Mouse (Mus musculus) hindbrain, embryonic 14.5 days (tissue): ENCODE results near the gene Angptl1. TPM values are rescaled to one million over a fixed set of nuclear protein-coding genes. Genes with fewer than 3 reads are reported as not detected.

Experiments used
- ATAC-seq: fragments of 200-750 bp; cut with Nextera tagmentation; 2 replicates; pipeline ENCODE4 v1.8.0; 2017; ENCODE audit warnings: moderate number of reproducible peaks, mild to moderate bottlenecking, moderate TSS enrichment, moderate library complexity; ENCODE audit not compliant: low FRiP score
- DNase-seq: peaks from one replicate; pipeline ENCODE4 v3.0.0-alpha.2; 2015; ENCODE audit warnings: low spot score
- H3K27ac ChIP-seq: fragments of 300-500 bp; sonication (generic); 2 replicates; pipeline ENCODE4 v1.5.1; 2014; ENCODE audit warnings: mild to moderate bottlenecking, moderate library complexity
- H3K27me3 ChIP-seq: fragments of 300-500 bp; sonication (generic); 2 replicates; pipeline ENCODE4 v1.6.1; 2014; ENCODE audit warnings: mild to moderate bottlenecking, low read length, mixed read lengths; ENCODE audit not compliant: control insufficient read depth, insufficient read depth
- H3K36me3 ChIP-seq: fragments of 300-500 bp; sonication (generic); replicated peaks from 2 replicates; pipeline ENCODE4 v1.6.1; 2014; ENCODE audit not compliant: control insufficient read depth, insufficient read depth
- H3K4me1 ChIP-seq: fragments of 300-500 bp; sonication (generic); replicated peaks from 2 replicates; pipeline ENCODE4 v1.6.1; 2014; ENCODE audit warnings: antibody characterized with exemption, low read length, mixed read lengths; ENCODE audit not compliant: control insufficient read depth, insufficient read depth
- H3K4me2 ChIP-seq: fragments of 300-500 bp; sonication (generic); replicated peaks from 2 replicates; pipeline ENCODE4 v1.6.1; 2014; ENCODE audit warnings: mild to moderate bottlenecking, moderate library complexity
- H3K4me3 ChIP-seq: fragments of 300-500 bp; sonication (generic); replicated peaks from 2 replicates; pipeline ENCODE4 v1.5.1; 2014; ENCODE audit warnings: mild to moderate bottlenecking, low read length
- H3K9ac ChIP-seq: fragments of 300-500 bp; sonication (generic); 2 replicates; pipeline ENCODE4 v1.6.1; 2014
- H3K9me3 ChIP-seq: fragments of 300-500 bp; sonication (generic); 2 replicates; pipeline ENCODE4 v1.6.1; 2016; ENCODE audit warnings: low read length; ENCODE audit not compliant: control insufficient read depth
- WGBS: fragments of 180-500 bp; shearing (Covaris S2); extraction: QIAGEN DNeasy Blood & Tissue Kit; methylation state at CpG from one replicate; pipeline ENCODE4 v1.1.7; 2014; 5-methylcytosine and 5-hydroxymethylcytosine counted together
- polyA plus RNA-seq: library from polyadenylated mRNA; unstranded; fragments of >200 nt; fragmentation: Nextera tagmentation; extraction: Ambion mirVana; gene quantifications from 2 replicates; pipeline ENCODE4 v1.2.1, GENCODE M21; 2014

Gene Angptl1
- polyA plus RNA-seq, 1 experiment from 2014 or later = 3.6 TPM

DNA sequence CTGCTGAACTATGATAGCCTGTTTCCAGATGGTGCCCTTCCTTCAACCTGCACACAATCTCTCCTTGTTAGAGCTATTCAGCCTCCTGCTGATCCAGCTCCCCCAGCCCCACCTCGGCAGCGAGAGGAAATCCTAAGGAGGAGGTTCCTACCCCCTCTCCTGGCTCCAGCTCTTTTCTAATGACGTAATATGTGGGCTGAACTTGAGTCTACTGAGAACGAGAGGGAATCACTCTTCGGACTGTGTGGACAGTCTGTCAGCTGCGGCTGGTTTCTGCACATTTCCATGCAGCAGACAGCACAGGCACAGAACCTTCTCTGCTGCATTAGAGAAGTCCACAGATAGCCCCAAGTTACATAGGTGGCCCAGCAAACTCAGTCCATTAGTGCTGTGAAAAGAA, 333 bp downstream of the Angptl1 start:
- ATAC-seq (peak; percentile 55; the same call in 1 of the 2 replicates), DNase-seq (peak; percentile 68)
- H3K4me3 ChIP-seq = no peak overlapping the region
- H3K27me3 ChIP-seq = no peaks in the 10 kb centered on the region
- H3K4me1 ChIP-seq = 0 out of 2 replicates have a peak, but pooled peaks cover 5% of the 10 kb centered on the region
- H3K9ac ChIP-seq = no peak overlapping the region
- 12% methylated on average over 6 of the region's 6 CpGs for WGBS
- H3K4me2 ChIP-seq = peak overlapping the region; percentile 28; the same call in 1 of the 2 replicates
- H3K9me3 ChIP-seq = no peaks in the 10 kb centered on the region
- no peak overlapping the region; the same call in 1 of the 2 replicates for H3K27ac ChIP-seq
- no peaks in the 10 kb centered on the region for H3K36me3 ChIP-seq

DNA sequence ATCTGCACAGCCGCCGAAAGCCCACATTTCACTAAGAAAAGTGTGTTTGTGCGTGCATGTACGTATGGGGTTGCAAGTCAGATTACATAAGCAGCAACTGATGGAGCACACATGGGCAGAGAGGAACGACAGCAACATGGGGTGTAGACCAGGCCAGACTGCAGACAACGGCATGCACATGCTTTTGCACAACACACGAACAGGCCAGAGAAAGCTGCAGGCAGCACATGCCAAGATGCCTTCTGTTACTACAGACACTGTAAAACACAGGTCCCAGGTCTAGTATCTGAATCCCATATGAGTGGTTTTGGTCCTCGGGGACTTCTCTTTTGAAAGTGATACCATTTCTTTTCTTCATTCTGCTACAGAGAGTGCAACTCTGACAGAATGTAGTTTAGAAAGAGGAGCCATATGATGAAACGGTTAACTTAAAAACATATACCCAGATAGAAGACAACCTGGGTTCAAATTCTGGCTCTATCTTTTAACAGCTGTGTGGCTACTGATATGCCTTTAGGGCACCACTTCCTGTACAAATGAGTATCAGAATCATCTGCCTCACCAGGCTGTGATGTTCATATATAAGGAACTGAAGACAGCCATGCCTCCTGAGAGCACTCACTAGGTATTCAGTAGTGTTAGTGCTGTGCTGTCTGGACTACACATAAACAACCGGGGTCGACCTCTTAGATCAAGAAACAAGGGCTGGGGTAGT, 3.4 kb downstream of the Angptl1 start:
- H3K27me3 ChIP-seq = no peaks in the 10 kb centered on the region
- H3K4me2 ChIP-seq = no peak overlapping the region
- no peak for ATAC-seq
- peaks cover 6% of the 10 kb centered on the region for H3K36me3 ChIP-seq
- no peak for DNase-seq
- H3K4me3 ChIP-seq = no peak overlapping the region
- WGBS = 84% methylated on average over 11 of the region's 11 CpGs
- 0 out of 2 replicates have a peak, but pooled peaks cover 5% of the 10 kb centered on the region for H3K4me1 ChIP-seq
- H3K9me3 ChIP-seq = no peaks in the 10 kb centered on the region
- no peak overlapping the region for H3K27ac ChIP-seq
- H3K9ac ChIP-seq = no peak overlapping the region

DNA sequence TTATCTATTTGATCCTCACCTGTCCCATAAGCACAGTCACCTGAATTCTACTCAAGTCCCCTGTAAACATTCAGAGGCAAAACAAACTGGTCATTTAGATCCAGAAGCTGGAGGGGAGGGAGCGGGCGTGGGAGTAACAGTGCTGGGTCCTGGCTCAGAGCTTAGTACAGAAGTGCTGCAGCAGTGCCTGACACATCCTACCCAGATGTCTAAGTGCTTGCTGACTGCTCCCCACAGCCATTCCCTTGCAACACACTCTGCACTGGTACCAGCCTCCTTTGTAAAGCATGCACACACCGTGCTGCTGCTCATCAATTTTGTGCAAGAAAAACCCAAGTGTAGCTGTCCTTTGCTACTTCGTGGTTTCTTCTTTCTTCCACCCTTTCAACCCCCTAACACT, 8.7 kb downstream of the Angptl1 start:
- Histone ChIP-seq H3K27me3 (no peaks in the 10 kb centered on the region), H3K4me3 (no peak overlapping the region), H3K27ac (no peak overlapping the region), H3K9ac (no peak overlapping the region), H3K4me1 (no peaks in the 10 kb centered on the region), H3K9me3 (no peaks in the 10 kb centered on the region), H3K36me3 (peaks cover 6% of the 10 kb centered on the region), H3K4me2 (no peak overlapping the region)
- ATAC-seq (no peak), DNase-seq (no peak)
- WGBS = 78% methylated on average over 4 of the region's 4 CpGs

DNA sequence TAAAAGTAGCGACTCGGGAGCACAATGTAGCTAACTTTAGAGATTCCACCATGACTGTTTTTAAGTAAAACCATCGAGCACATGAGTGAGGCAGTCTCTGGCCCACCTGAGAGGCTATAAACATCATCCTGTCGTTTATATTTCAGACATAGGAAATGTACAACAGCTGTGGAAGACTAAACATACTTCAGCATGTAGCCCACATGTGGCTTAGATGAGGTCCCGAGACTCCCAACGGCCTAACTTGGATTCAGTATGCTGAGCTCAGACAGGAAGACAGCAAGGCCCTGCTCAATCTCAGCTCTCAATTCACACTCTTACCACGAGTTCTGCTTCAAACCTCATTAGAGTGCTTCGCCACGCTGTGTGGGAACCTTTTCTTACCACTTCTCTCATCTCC, 14.0 kb downstream of the Angptl1 start:
- no peak overlapping the region for H3K9ac ChIP-seq

DNA sequence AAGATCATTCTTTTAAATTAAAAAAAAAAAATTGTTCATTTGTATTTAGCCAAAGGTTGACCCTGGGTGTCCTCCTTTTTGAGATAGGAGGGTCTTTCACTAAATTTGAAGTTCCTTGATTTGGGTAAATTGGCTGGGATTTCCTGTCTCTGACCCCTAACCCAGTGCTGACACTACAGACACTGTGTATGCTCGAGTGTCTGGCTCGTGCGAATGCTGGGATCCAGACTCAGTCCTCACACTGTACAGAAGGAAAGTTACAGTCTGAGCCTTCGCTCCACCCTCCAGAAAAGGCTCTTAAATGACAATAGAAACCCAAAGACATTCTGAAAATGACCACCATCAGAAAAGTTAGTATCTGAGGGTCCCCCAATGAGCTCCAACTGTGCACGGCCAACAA, 14.5 kb downstream of the Angptl1 start:
- ATAC-seq (no peak), DNase-seq (no peak)
- 63% methylated on average over 5 of the region's 5 CpGs for WGBS

More for the DNA sequence above, 14.0 kb downstream of the Angptl1 start:
- 78% methylated on average over 9 of the region's 9 CpGs for WGBS
- ATAC-seq (no peak), DNase-seq (no peak)
- H3K27ac ChIP-seq = no peak overlapping the region
- H3K27me3 ChIP-seq = no peaks in the 10 kb centered on the region
- no peak overlapping the region for H3K4me3 ChIP-seq
- 0 out of 2 replicates have a peak, but pooled peaks cover 4% of the 10 kb centered on the region for H3K9me3 ChIP-seq
- H3K4me2 ChIP-seq = no peak overlapping the region
- H3K4me1 ChIP-seq = peaks cover 10% of the 10 kb centered on the region; the same call in 1 of the 2 replicates
- H3K36me3 ChIP-seq = peaks cover 5% of the 10 kb centered on the region; the same call in 1 of the 2 replicates

DNA sequence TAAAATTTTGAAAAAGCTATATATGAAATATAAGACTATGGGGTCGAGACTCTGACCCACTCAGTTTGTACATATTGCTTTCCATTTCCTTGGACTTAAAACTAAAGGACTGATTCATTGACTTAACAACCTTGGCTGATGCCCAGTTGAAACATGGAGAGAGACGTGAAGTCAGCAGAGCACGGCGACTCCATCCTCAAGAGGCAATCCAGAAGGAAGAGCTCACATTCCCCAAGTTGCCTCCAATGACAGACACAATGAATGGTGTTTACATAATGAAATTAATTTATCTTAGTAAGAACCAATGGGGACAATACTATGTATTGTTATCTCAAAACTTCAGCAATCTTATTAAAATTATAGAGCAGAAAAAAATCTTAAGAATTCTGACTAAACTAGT, 16.2 kb downstream of the Angptl1 start:
- Histone ChIP-seq H3K4me3 (no peak overlapping the region), H3K9ac (no peak overlapping the region), H3K4me2 (no peak overlapping the region), H3K27me3 (no peaks in the 10 kb centered on the region), H3K9me3 (0 out of 2 replicates have a peak, but pooled peaks cover 4% of the 10 kb centered on the region), H3K4me1 (peaks cover 10% of the 10 kb centered on the region; the same call in 1 of the 2 replicates), H3K36me3 (peaks cover 5% of the 10 kb centered on the region; the same call in 1 of the 2 replicates), H3K27ac (no peak overlapping the region)
- no peak for DNase-seq
- ATAC-seq = no peak
- 84% methylated on average over 4 of the region's 4 CpGs for WGBS

More for the DNA sequence above, 14.5 kb downstream of the Angptl1 start:
- Histone ChIP-seq H3K9ac (no peak overlapping the region), H3K36me3 (peaks cover 5% of the 10 kb centered on the region; the same call in 1 of the 2 replicates), H3K4me1 (peaks cover 10% of the 10 kb centered on the region; the same call in 1 of the 2 replicates), H3K4me3 (no peak overlapping the region), H3K4me2 (no peak overlapping the region), H3K9me3 (0 out of 2 replicates have a peak, but pooled peaks cover 4% of the 10 kb centered on the region), H3K27ac (no peak overlapping the region), H3K27me3 (no peaks in the 10 kb centered on the region)

DNA sequence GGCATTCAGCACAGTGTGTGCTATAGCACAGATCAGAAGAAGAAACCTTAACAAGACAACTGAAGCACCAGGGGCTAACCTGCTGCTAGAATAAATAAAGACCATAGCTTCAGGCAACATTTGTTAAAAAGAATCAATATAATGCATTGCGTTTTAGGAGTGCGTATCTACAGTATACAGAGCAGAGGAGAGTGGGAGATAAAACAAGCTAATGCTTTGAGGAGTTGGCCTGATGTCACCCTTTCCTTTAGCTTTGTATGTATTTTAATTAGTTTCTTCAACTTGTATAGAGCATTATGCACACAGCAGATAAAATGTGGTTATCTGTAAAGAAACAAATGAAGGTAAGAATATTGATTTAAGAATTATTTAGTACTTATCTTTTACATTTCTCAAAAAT, 18.3 kb downstream of the Angptl1 start:
- H3K27ac ChIP-seq = no peak overlapping the region
- DNase-seq = no peak
- H3K9ac ChIP-seq = no peak overlapping the region
- peaks cover 10% of the 10 kb centered on the region; the same call in 1 of the 2 replicates for H3K4me1 ChIP-seq
- 94% methylated on average over 2 of the region's 2 CpGs for WGBS
- no peak overlapping the region for H3K4me2 ChIP-seq
- 0 out of 2 replicates have a peak, but pooled peaks cover 4% of the 10 kb centered on the region for H3K9me3 ChIP-seq
- no peak overlapping the region for H3K4me3 ChIP-seq
- no peak for ATAC-seq
- H3K36me3 ChIP-seq = peaks cover 5% of the 10 kb centered on the region; the same call in 1 of the 2 replicates
- H3K27me3 ChIP-seq = no peaks in the 10 kb centered on the region

DNA sequence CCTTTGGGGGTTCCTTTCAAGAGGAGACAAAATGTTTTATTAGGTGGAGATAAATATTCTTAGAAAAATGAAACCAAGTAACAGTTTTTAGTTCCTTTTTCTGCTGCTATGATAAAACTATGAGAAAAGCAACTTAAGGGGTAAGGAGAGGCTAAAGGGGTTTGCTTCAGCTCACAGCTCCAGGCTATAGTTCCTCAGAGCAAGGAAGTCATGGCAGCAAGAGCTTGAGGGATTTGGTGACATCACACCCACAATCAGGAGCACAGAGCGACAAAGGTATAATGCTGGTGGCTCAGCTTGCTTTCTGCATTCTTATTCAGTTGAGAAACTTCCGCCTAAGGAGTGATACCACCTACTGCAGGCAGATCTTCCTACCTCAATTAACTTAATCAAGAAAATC, 20.8 kb downstream of the Angptl1 start:
- Histone ChIP-seq H3K27me3 (no peaks in the 10 kb centered on the region), H3K9me3 (0 out of 2 replicates have a peak, but pooled peaks cover 4% of the 10 kb centered on the region), H3K4me1 (peaks cover 5% of the 10 kb centered on the region; the same call in 1 of the 2 replicates), H3K36me3 (peaks cover 4% of the 10 kb centered on the region; the same call in 1 of the 2 replicates), H3K4me2 (no peak overlapping the region), H3K27ac (no peak overlapping the region), H3K4me3 (no peak overlapping the region), H3K9ac (no peak overlapping the region)
- no peak for DNase-seq
- ATAC-seq = no peak
- WGBS = 98% methylated on average over 2 of the region's 2 CpGs

DNA sequence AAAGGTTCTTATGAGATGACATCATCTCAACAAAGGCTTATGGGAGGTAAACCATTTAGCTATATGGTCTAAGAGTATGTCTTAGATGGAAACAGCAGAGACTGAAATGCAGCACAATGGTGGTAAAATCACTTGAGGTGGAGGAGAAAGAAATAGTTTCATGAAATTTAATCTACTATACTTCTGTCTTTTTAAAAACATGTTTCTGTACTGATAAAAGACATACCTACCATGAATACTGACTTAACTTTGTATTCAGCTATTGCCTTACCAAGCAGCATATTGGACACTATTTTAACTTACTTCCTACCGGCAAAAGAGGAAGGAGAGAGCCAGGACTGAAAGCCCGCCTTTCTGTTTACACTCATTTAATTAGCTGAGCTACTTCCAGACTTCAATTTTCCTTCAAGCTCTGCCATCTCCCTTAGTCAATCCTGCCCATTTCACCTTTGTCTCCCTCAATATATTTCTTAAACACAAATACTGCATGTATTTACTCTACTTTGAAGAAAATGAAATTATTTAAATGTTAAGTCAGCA, 21.4 kb downstream of the Angptl1 start:
- Histone ChIP-seq H3K9me3 (no peaks in the 10 kb centered on the region), H3K27ac (no peak overlapping the region), H3K4me2 (no peak overlapping the region), H3K36me3 (no peaks in the 10 kb centered on the region), H3K27me3 (no peaks in the 10 kb centered on the region), H3K4me3 (no peak overlapping the region), H3K4me1 (peaks cover 12% of the 10 kb centered on the region; the same call in 1 of the 2 replicates), H3K9ac (no peak overlapping the region)
- 80% methylated on average over 2 of the region's 2 CpGs for WGBS
- DNase-seq = no peak
- ATAC-seq = no peak
